Mouse (Mus musculus) gastrocnemius, postnatal 4 days (tissue): ENCODE measurements around the gene Limch1. TPM values are rescaled to one million over a fixed set of nuclear protein-coding genes. Genes with fewer than 3 reads are reported as not detected.

Experiments used
- DNase-seq, 2 experiments: peaks; one replicate each; pipeline ENCODE4 v3.0.0; 2021 to 2022; ENCODE audit warnings: low spot score in 2 of 2, mixed read lengths in 2 of 2
- total RNA-seq, 2 experiments: library from RNA; stranded (reverse); gene quantifications; 2 replicates each; pipeline ENCODE4 v1.2.3; 2021

Gene Limch1
- total RNA-seq, 2 experiments from 2014 or later = 232 to 234 TPM

GRCm38 (mm10) chr5:66967646-66968045 is 222.0 kb downstream of the Limch1 start:
- no peak for DNase-seq

GRCm38 (mm10) chr5:66968059-66968833 is 222.6 kb downstream of the Limch1 start:
- DNase-seq = peak in 1 of 2 experiments; percentile 47

GRCm38 (mm10) chr5:66968925-66969711 is 223.5 kb downstream of the Limch1 start:
- DNase-seq = no peak

GRCm38 (mm10) chr5:66975621-66976020 is 230.0 kb downstream of the Limch1 start:
- DNase-seq = no peak

GRCm38 (mm10) chr5:66979332-66980218 is 233.9 kb downstream of the Limch1 start:
- no peak for DNase-seq

- no peak for DNase-seq
Observed at GRCm38 (mm10) chr5:66980862-66981261, 235.2 kb downstream of the Limch1 start.

- DNase-seq = no peak
Observed at GRCm38 (mm10) chr5:66983104-66983503, 237.5 kb downstream of the Limch1 start.

- DNase-seq = no peak
Observed at GRCm38 (mm10) chr5:66988926-66989325, 243.3 kb downstream of the Limch1 start.

- no peak for DNase-seq
Observed at GRCm38 (mm10) chr5:66989531-66989930, 243.9 kb downstream of the Limch1 start.

- no peak for DNase-seq
Observed at GRCm38 (mm10) chr5:66992401-66992800, 246.8 kb downstream of the Limch1 start.

- DNase-seq = no peak
Observed at GRCm38 (mm10) chr5:66993076-66993475, 247.4 kb downstream of the Limch1 start.

GRCm38 (mm10) chr5:66996124-66996523 is 250.5 kb downstream of the Limch1 start:
- DNase-seq = no peak

GRCm38 (mm10) chr5:66996886-66997599 is 251.4 kb downstream of the Limch1 start:
- peak; percentile 87 to 92 for DNase-seq

GRCm38 (mm10) chr5:66997600-66997930 is 251.9 kb downstream of the Limch1 start:
- no peak for DNase-seq

GRCm38 (mm10) chr5:66998341-66998740 is 252.7 kb downstream of the Limch1 start:
- no peak for DNase-seq

GRCm38 (mm10) chr5:67002346-67002745 is 256.7 kb downstream of the Limch1 start:
- no peak for DNase-seq

- DNase-seq = no peak
Observed at GRCm38 (mm10) chr5:67004619-67005018, 259.0 kb downstream of the Limch1 start.

GRCm38 (mm10) chr5:67011043-67011870 is 265.6 kb downstream of the Limch1 start:
- peak in 1 of 2 experiments; percentile 52 for DNase-seq

GRCm38 (mm10) chr5:67011985-67012384 is 266.4 kb downstream of the Limch1 start:
- DNase-seq = no peak

GRCm38 (mm10) chr5:67013926-67014325 is 268.3 kb downstream of the Limch1 start:
- DNase-seq = no peak
